Mouse (Mus musculus) small intestine, adult 2 months (tissue): Measurements from ENCODE around the gene Zfp598.

Source experiments
- CTCF ChIP-seq: fragments of 200-500 bp; IDR thresholded peaks from 2 replicates; pipeline ENCODE4 v1.5.1; 2012; ENCODE audit warnings: low read depth, mild to moderate bottlenecking, control low read depth, inconsistent platforms, low read length, moderate library complexity, mixed read lengths; ENCODE audit not compliant: insufficient replicate concordance, insufficient read length; ENCODE audit errors: extremely low read depth
- POLR2A ChIP-seq: fragments of 200-500 bp; IDR thresholded peaks from 2 replicates; pipeline ENCODE4 v1.6.1; 2012; ENCODE audit warnings: low read depth, mild to moderate bottlenecking, control low read depth, inconsistent platforms, low read length, moderate library complexity

GRCm38 (mm10) chr17:24722220-24722924 is 52.9 kb downstream of the Zfp598 start:
- TF ChIP-seq POLR2A, result no peak
- no peak for TF ChIP-seq CTCF
